Mouse (Mus musculus): ENCODE measurements at regions not wholly inside any gene's neighbourhood (a gene's known extent, or its start where the extent isn't known, plus 50 kb on each side); places are given as distances from the start of the nearest gene placed in this dataset.

- no peak for DNase-seq (ENCODE audit: low read depth, low spot score)
Measured at GRCm38 (mm10) chr9:122625081-122625480, 122.1 kb upstream of the Topaz1 start.

GRCm38 (mm10) chr9:122626346-122626745, 120.8 kb upstream of the Topaz1 start:
- no peak for DNase-seq (ENCODE audit: low read depth, low spot score)

- DNase-seq (ENCODE audit: low read depth, low spot score), result no peak
Measured at GRCm38 (mm10) chr9:122629171-122629904, 117.8 kb upstream of the Topaz1 start.

- DNase-seq (ENCODE audit: low read depth, low spot score), result no peak
Measured at GRCm38 (mm10) chr9:122631793-122632192, 115.4 kb upstream of the Topaz1 start.

- no peak for DNase-seq (ENCODE audit: low read depth, low spot score)
Measured at GRCm38 (mm10) chr9:122633484-122633883, 113.7 kb upstream of the Topaz1 start.

GRCm38 (mm10) chr9:122635138-122635964, 111.8 kb upstream of the Topaz1 start:
- DNase-seq (ENCODE audit: low read depth, low spot score), result no peak

- DNase-seq (ENCODE audit: low read depth, low spot score), result no peak
Measured at GRCm38 (mm10) chr9:122637591-122637990, 109.6 kb upstream of the Topaz1 start.

- no peak for DNase-seq (ENCODE audit: low read depth, low spot score)
Measured at GRCm38 (mm10) chr9:122639239-122639638, 107.9 kb upstream of the Topaz1 start.

- DNase-seq (ENCODE audit: low read depth, low spot score), result no peak
Measured at GRCm38 (mm10) chr9:122642913-122643312, 104.2 kb upstream of the Topaz1 start.

GRCm38 (mm10) chr9:122645569-122645968, 101.6 kb upstream of the Topaz1 start:
- DNase-seq (ENCODE audit: low read depth, low spot score), result no peak

GRCm38 (mm10) chr9:122650862-122651261, 96.3 kb upstream of the Topaz1 start:
- no peak for DNase-seq (ENCODE audit: low read depth, low spot score)

- DNase-seq (ENCODE audit: low read depth, low spot score), result no peak
Measured at GRCm38 (mm10) chr9:122655583-122655982, 91.6 kb upstream of the Topaz1 start.

GRCm38 (mm10) chr9:122660050-122660449, 87.1 kb upstream of the Topaz1 start:
- DNase-seq (ENCODE audit: low read depth, low spot score), result no peak

- no peak for DNase-seq (ENCODE audit: low read depth, low spot score)
Measured at GRCm38 (mm10) chr9:122666978-122667645, 80.0 kb upstream of the Topaz1 start.

- peak; percentile 34 for DNase-seq (ENCODE audit: low read depth, low spot score)
Measured at GRCm38 (mm10) chr9:122667646-122667981, 79.5 kb upstream of the Topaz1 start.

GRCm38 (mm10) chr9:122673777-122674176, 73.4 kb upstream of the Topaz1 start:
- no peak for DNase-seq (ENCODE audit: low read depth, low spot score)

GRCm38 (mm10) chr9:122678001-122678696, 69.0 kb upstream of the Topaz1 start:
- peak; percentile 28 for DNase-seq (ENCODE audit: low read depth, low spot score)

- peak; percentile 63 for DNase-seq (ENCODE audit: low read depth, low spot score)
Measured at GRCm38 (mm10) chr9:122687170-122687569, 60.0 kb upstream of the Topaz1 start.

- no peak for DNase-seq (ENCODE audit: low read depth, low spot score)
Measured at GRCm38 (mm10) chr9:122691879-122692278, 55.3 kb upstream of the Topaz1 start.

GRCm38 (mm10) chr9:122695724-122696123, 51.4 kb upstream of the Topaz1 start:
- DNase-seq (ENCODE audit: low read depth, low spot score), result no peak
